Mouse (Mus musculus) erythroblast, embryonic 14.5 days (primary cell): ENCODE measurements at regions not wholly inside any gene's neighbourhood (a gene's known extent, or its start where the extent isn't known, plus 50 kb on each side); places are given as distances from the start of the nearest gene placed in this dataset.

Experiments
- H3K27me3 ChIP-seq: 2 replicates; pipeline ENCODE4 v1.6.1; 2012; ENCODE audit warnings: inconsistent platforms; ENCODE audit not compliant: control insufficient read depth
- H3K36me3 ChIP-seq: 2 replicates; pipeline ENCODE4 v1.6.1; 2012; ENCODE audit warnings: mild to moderate bottlenecking, inconsistent platforms; ENCODE audit not compliant: control insufficient read depth
- H3K4me1 ChIP-seq: 2 replicates; pipeline ENCODE4 v1.6.1; 2012; ENCODE audit warnings: inconsistent platforms; ENCODE audit not compliant: control insufficient read depth
- H3K4me3 ChIP-seq: replicated peaks from 2 replicates; pipeline ENCODE3; 2012; ENCODE audit warnings: moderate library complexity, mild to moderate bottlenecking, inconsistent platforms
- H3K9me3 ChIP-seq: 2 replicates; pipeline ENCODE4 v1.6.1; 2012; ENCODE audit warnings: low read length, inconsistent platforms, mixed read lengths; ENCODE audit not compliant: control insufficient read depth
- GATA1 ChIP-seq: IDR thresholded peaks from 2 replicates; pipeline ENCODE4 v1.6.1; 2012; ENCODE audit warnings: low read length, inconsistent platforms, mixed read lengths
- TAL1 ChIP-seq: IDR thresholded peaks from 3 replicates; pipeline ENCODE4 v1.6.1; 2012; ENCODE audit warnings: low read length, inconsistent platforms, mixed read lengths

GRCm38 (mm10) chr4:127430237-127430636 is 72.3 kb upstream of the Gjb5 start:
- Histone ChIP-seq H3K4me1 (no peaks in the 10 kb centered on the region), H3K27me3 (no peaks in the 10 kb centered on the region), H3K9me3 (peaks cover 16% of the 10 kb centered on the region), H3K36me3 (no peaks in the 10 kb centered on the region), H3K4me3 (no peak overlapping the region)
- TF ChIP-seq TAL1 (no peak), GATA1 (no peak)

DNA sequence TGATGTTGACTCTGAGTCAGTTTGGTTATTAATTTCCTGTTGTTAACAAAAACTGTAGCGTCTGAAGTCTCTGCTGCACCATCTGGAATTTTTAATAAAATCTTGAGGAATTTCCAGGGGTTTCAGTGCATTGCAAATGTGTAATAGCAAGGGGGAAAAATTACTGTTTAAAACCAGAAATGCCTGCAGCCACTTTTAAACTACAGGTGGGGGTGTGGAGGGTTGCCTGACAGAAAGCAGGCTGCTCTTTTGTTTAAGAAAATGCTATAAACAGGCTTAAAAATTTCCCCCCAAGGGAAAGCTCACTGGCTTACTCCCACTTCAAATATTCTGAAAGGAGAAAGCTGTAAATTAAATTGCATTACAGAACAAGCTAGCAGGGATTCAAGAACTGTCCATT is 71.8 kb upstream of the Gjb5 start:
- Histone ChIP-seq H3K4me1 (no peaks in the 10 kb centered on the region), H3K36me3 (no peaks in the 10 kb centered on the region), H3K9me3 (peaks cover 17% of the 10 kb centered on the region), H3K4me3 (no peak overlapping the region), H3K27me3 (no peaks in the 10 kb centered on the region)
- TF ChIP-seq GATA1, result no peak
- no peak for TF ChIP-seq TAL1

DNA sequence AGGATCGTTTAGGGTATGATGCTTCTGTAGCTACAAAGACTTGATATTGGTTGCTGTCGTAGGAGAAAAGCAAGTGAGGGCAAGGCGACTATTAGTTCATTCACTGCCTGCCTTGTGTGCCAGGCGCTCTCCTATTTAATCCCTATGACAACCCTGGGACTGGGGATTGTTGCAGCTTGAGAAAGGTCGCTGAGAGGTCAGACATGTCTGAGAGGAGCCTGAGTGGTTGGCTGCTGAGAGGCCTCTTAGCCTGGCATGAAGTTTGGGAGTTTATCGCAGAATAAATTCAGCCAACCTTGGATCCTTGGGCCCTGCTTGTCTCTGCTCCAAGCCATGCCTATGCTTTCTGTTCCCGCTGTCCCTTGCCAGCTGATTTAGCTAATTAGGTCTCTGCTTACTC is 65.9 kb upstream of the Gjb5 start:
- no peak overlapping the region for H3K4me3 ChIP-seq
- H3K4me1 ChIP-seq, result no peaks in the 10 kb centered on the region
- H3K27me3 ChIP-seq, result no peaks in the 10 kb centered on the region
- peaks cover 43% of the 10 kb centered on the region for H3K9me3 ChIP-seq
- no peaks in the 10 kb centered on the region for H3K36me3 ChIP-seq
- TF ChIP-seq GATA1 (no peak), TAL1 (no peak)

- Histone ChIP-seq H3K36me3 (no peaks in the 10 kb centered on the region), H3K4me1 (no peaks in the 10 kb centered on the region), H3K27me3 (no peaks in the 10 kb centered on the region), H3K4me3 (no peak overlapping the region), H3K9me3 (peaks cover 39% of the 10 kb centered on the region)
- TF ChIP-seq TAL1, result no peak
- TF ChIP-seq GATA1, result no peak
Observed at GRCm38 (mm10) chr4:127421927-127422450, 64.0 kb upstream of the Gjb5 start.

GRCm38 (mm10) chr4:127421129-127421528 is 63.1 kb upstream of the Gjb5 start:
- Histone ChIP-seq H3K4me3 (no peak overlapping the region), H3K27me3 (no peaks in the 10 kb centered on the region), H3K36me3 (no peaks in the 10 kb centered on the region), H3K9me3 (peaks cover 37% of the 10 kb centered on the region), H3K4me1 (no peaks in the 10 kb centered on the region)
- TF ChIP-seq TAL1, result no peak

GRCm38 (mm10) chr4:127419786-127420120 is 61.8 kb upstream of the Gjb5 start:
- TF ChIP-seq GATA1, result no peak
- TF ChIP-seq TAL1, result no peak
- Histone ChIP-seq H3K4me3 (no peak overlapping the region), H3K9me3 (peaks cover 38% of the 10 kb centered on the region), H3K36me3 (no peaks in the 10 kb centered on the region), H3K27me3 (no peaks in the 10 kb centered on the region), H3K4me1 (no peaks in the 10 kb centered on the region)

DNA sequence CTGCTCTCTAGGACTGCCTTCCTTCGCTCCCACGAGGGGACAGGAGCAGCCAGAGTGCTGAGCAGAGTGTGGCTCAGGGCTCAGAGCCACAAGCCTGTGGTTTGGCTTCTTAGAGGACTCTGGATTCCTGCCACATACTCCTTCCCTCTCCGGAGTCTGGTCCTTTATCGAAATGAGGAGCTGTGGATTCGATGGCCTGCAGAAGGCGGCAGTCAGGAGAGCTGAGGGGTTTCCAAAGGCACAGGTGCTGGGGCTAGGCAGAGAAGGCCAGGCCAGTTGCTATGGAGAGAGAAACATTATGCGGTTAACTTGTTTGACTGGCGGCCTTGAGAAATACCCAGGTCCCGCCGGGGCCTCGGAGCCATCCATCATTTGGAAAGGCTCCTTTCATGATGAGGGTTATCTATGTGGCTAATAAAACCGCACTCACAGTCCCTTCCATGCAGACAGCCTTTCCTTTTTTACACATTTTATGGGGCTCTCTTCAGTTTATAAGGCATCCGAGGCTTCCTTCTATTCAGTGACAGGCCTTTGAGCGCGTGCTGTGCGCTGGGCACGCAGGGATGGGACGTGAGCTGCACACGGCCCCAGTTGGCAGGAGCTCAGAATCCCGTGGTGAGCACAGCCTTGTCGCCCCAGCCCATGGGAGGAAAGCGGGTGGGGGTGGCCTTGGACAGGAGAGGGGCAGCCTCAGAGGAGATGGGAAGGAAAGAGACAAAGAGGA is 61.2 kb upstream of the Gjb5 start:
- peaks cover 38% of the 10 kb centered on the region for H3K9me3 ChIP-seq
- TF ChIP-seq TAL1 (no peak), GATA1 (no peak)
- no peaks in the 10 kb centered on the region for H3K36me3 ChIP-seq
- H3K27me3 ChIP-seq, result no peaks in the 10 kb centered on the region
- no peak overlapping the region for H3K4me3 ChIP-seq
- H3K4me1 ChIP-seq, result no peaks in the 10 kb centered on the region

GRCm38 (mm10) chr4:127416906-127417305 is 58.9 kb upstream of the Gjb5 start:
- H3K36me3 ChIP-seq, result no peaks in the 10 kb centered on the region
- TF ChIP-seq TAL1, result no peak
- TF ChIP-seq GATA1, result no peak
- H3K4me1 ChIP-seq, result no peaks in the 10 kb centered on the region
- no peaks in the 10 kb centered on the region for H3K27me3 ChIP-seq
- peaks cover 15% of the 10 kb centered on the region for H3K9me3 ChIP-seq
- H3K4me3 ChIP-seq, result no peak overlapping the region

- no peak for TF ChIP-seq TAL1
- no peak for TF ChIP-seq GATA1
- H3K9me3 ChIP-seq, result peaks cover 19% of the 10 kb centered on the region
- H3K4me3 ChIP-seq, result no peak overlapping the region
- H3K4me1 ChIP-seq, result no peaks in the 10 kb centered on the region
- no peaks in the 10 kb centered on the region for H3K36me3 ChIP-seq
- H3K27me3 ChIP-seq, result no peaks in the 10 kb centered on the region
Observed at GRCm38 (mm10) chr4:127413997-127414964, 56.3 kb upstream of the Gjb5 start.
